Mouse (Mus musculus) C2C12 (cell line): ENCODE data around the gene Fbxw4. TPM values are rescaled to one million over a fixed set of nuclear protein-coding genes. Genes with fewer than 3 reads are reported as not detected.

Experiments used
- H3K27me3 ChIP-seq: one replicate; pipeline ENCODE4 v1.6.1; 2011; ENCODE audit not compliant: control insufficient read depth, insufficient read depth, insufficient read length
- H3K36me3 ChIP-seq: one replicate; pipeline ENCODE4 v1.6.1; 2011; ENCODE audit not compliant: control insufficient read depth, insufficient read depth
- H3K4me3 ChIP-seq: one replicate; pipeline ENCODE4 v1.5.1; 2011; ENCODE audit warnings: mild to moderate bottlenecking, control low read depth; ENCODE audit not compliant: poor library complexity, insufficient read depth, severe bottlenecking
- H3K79me2 ChIP-seq: one replicate; pipeline ENCODE4 v1.6.1; 2011; ENCODE audit not compliant: control insufficient read depth, insufficient read depth
- H3K79me3 ChIP-seq: one replicate; pipeline ENCODE4 v1.6.1; 2011; ENCODE audit warnings: low read depth, control low read depth
- H3ac ChIP-seq: one replicate; pipeline ENCODE3; 2011; ENCODE audit warnings: low read depth; ENCODE audit not compliant: control insufficient read depth, insufficient read length
- CEBPB ChIP-seq: IDR thresholded peaks from one replicate; pipeline ENCODE4 v1.6.1; 2011; ENCODE audit warnings: low read depth, mild to moderate bottlenecking, control low read depth, moderate library complexity
- CTCF ChIP-seq: IDR thresholded peaks from one replicate; pipeline ENCODE4 v1.5.1; 2011; ENCODE audit not compliant: control insufficient read depth, insufficient read depth, insufficient read length
- FOSL1 ChIP-seq: IDR thresholded peaks from one replicate; pipeline ENCODE4 v1.8.0; 2011; ENCODE audit warnings: mild to moderate bottlenecking, low read length; ENCODE audit not compliant: poor library complexity, insufficient read depth, severe bottlenecking
- MAX ChIP-seq: IDR thresholded peaks from one replicate; pipeline ENCODE4 v1.6.1; 2011; ENCODE audit warnings: mild to moderate bottlenecking, control low read depth
- MYOD1 ChIP-seq: IDR thresholded peaks from one replicate; pipeline ENCODE4 v1.6.1; 2011; ENCODE audit warnings: low read depth; ENCODE audit not compliant: control insufficient read depth, insufficient read length
- MYOG ChIP-seq: IDR thresholded peaks from one replicate; pipeline ENCODE4 v1.6.1; 2011; ENCODE audit not compliant: control insufficient read depth, insufficient read length; ENCODE audit errors: extremely low read depth
- USF1 ChIP-seq: IDR thresholded peaks from one replicate; pipeline ENCODE4 v1.6.1; 2011; ENCODE audit warnings: low read depth, mild to moderate bottlenecking, control low read depth, moderate library complexity
- polyA plus RNA-seq: library from polyadenylated mRNA; unstranded; fragments of >200 nt; fragmentation: generic; extraction: Trizol; gene quantifications from one replicate; pipeline ENCODE4 v1.2.1, GENCODE M21; 2012; ENCODE audit warnings: missing spikeins

Fbxw4 gene
- polyA plus RNA-seq, 1 experiment: 19.3 TPM

DNA sequence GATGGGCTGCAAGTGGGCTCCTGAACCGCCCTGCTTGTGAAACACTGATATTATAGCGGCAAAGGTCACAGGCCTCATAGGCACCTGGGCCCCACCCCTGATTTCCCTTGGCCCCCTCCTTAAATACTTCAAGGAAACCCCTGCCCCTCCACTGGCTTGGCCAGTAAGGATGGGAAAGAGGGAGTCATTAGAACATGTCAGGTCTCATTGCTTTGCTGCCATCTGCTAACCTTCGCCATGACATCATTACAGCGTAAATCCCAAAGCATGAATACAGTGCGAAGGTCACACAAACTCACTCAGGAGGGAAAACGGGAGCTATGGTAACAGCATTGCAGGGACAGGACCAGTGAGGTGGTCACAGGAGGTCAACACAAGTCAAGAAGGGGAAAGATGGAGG, 63.7 kb downstream of the Fbxw4 start:
- TF ChIP-seq USF1: no peak
- TF ChIP-seq MYOD1: no peak
- TF ChIP-seq MAX: no peak
- TF ChIP-seq FOSL1: no peak
- TF ChIP-seq CTCF: no peak
- TF ChIP-seq MYOG: no peak
- TF ChIP-seq CEBPB: no peak
- H3K79me2 ChIP-seq: no peaks in the 10 kb centered on the region
- H3K4me3 ChIP-seq: no peak overlapping the region
- no peak overlapping the region for H3ac ChIP-seq
- H3K36me3 ChIP-seq: no peaks in the 10 kb centered on the region
- no peaks in the 10 kb centered on the region for H3K79me3 ChIP-seq
- H3K27me3 ChIP-seq: no peaks in the 10 kb centered on the region

DNA sequence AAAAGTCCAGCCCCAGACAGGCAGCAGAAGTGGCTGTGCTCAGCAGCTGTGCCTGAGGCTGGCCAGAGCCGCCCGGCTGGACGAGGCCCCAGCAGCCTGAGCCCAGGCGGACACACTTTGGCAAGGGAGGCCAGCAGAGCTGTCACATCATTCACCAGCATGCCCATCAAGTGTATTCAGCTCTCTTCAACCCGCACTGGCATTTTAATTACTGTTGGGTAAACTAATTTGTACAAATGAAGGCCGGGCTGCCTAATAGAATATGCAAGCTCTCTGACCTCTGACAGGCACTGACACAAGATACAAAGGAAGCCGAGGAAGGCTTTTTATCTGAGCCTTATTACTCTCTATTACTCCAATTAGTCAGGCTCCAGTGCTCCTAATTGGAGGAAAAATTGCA, 64.1 kb downstream of the Fbxw4 start:
- Histone ChIP-seq H3K36me3 (no peaks in the 10 kb centered on the region), H3ac (no peak overlapping the region), H3K79me3 (no peaks in the 10 kb centered on the region), H3K27me3 (no peaks in the 10 kb centered on the region), H3K79me2 (no peaks in the 10 kb centered on the region), H3K4me3 (no peak overlapping the region)
- TF ChIP-seq MYOG: no peak
- no peak for TF ChIP-seq USF1
- TF ChIP-seq MAX: no peak
- no peak for TF ChIP-seq MYOD1
- TF ChIP-seq FOSL1: no peak
- no peak for TF ChIP-seq CEBPB
- no peak for TF ChIP-seq CTCF

DNA sequence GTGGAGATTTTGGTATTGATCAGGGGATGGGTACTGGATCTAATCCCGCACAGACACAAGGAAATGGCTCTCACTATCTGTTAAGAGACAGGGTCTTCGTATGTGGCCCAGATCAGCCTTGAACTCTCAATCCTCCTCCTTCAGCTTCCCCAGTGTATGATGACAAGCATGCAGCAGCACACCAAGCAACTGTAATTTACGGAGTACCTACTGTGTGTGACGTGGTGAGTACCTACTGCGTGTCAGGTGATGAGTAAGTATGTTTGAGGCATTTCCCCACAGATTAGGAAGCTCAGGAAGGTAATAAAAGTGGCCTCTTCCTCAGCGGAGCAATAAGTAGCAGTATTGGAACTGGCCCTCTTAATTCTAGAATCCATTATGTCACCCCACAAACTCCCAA, 64.6 kb downstream of the Fbxw4 start:
- Histone ChIP-seq H3ac (no peak overlapping the region), H3K36me3 (no peaks in the 10 kb centered on the region), H3K79me2 (no peaks in the 10 kb centered on the region), H3K79me3 (no peaks in the 10 kb centered on the region), H3K27me3 (no peaks in the 10 kb centered on the region), H3K4me3 (no peak overlapping the region)
- TF ChIP-seq CEBPB (no peak), MYOG (no peak), USF1 (no peak), MYOD1 (no peak), FOSL1 (no peak), CTCF (no peak), MAX (no peak)

DNA sequence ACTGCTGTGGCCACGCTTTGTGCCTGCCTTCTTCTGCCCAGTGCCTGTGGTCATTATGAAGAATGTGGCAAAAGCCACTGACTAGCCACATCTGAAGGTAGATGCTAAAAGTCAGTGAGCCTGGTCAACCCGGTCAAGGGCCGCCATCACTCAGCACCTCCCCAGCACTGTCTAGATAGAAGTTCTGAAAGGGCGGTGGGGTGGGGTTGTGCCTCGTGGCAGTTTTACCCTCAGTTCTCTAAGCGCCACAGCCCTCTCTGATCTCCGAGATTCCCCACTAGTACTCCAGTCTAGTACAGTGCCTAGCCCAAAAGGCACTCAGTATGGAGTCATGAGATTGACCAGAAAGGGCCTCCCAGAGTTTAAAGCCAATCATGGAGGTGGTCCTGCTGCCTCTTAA, 66.0 kb downstream of the Fbxw4 start:
- TF ChIP-seq CEBPB (no peak), FOSL1 (no peak)

DNA sequence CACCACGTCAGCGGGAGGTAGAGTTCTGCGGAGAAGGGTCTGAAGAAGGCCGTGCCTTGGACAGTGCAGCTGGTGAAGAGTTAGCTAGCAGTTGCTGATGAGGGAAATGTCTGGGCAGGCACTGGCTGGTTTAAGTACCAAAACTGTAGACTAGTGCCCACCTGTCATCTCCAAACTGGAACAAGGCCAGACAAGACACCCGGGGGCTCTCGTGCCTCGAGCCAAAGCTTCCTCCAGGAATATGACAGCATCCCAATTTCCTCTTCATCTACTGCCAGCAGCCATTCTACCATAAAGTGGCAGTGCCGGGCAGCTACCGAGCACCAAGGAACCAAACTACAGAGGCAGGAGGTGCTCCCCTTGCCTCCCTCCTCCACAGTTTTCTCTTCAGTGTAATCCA, 67.2 kb downstream of the Fbxw4 start:
- no peak overlapping the region for H3K4me3 ChIP-seq
- H3K36me3 ChIP-seq: no peaks in the 10 kb centered on the region
- H3K27me3 ChIP-seq: no peaks in the 10 kb centered on the region
- H3ac ChIP-seq: no peak overlapping the region
- no peaks in the 10 kb centered on the region for H3K79me3 ChIP-seq
- TF ChIP-seq FOSL1: no peak
- TF ChIP-seq USF1: no peak
- TF ChIP-seq MAX: no peak
- TF ChIP-seq CEBPB: no peak
- no peak for TF ChIP-seq MYOD1
- no peak for TF ChIP-seq MYOG
- no peak for TF ChIP-seq CTCF
- no peaks in the 10 kb centered on the region for H3K79me2 ChIP-seq

More for the DNA sequence above, 66.0 kb downstream of the Fbxw4 start:
- Histone ChIP-seq H3ac (no peak overlapping the region), H3K79me3 (no peaks in the 10 kb centered on the region), H3K79me2 (no peaks in the 10 kb centered on the region), H3K36me3 (no peaks in the 10 kb centered on the region), H3K27me3 (no peaks in the 10 kb centered on the region), H3K4me3 (no peak overlapping the region)

DNA sequence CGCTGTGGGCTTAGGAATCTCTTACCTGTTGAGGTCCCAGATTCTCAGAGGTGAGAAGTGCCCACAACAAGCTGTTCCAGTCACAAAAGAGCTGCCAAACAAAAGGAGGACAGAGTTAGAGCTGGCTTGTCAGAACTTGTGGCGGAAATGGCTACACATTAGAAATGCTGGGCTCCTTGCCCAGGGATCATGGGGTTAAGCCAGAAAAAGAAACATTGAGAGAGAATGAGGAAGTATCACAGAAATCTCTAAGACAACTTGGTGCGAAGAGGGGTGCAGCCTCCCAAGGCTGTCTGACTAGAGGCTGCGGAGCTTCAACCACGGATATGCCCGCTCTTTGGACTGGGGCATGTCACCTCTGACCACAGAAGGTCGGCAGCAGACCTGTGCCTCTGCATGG, 68.4 kb downstream of the Fbxw4 start:
- TF ChIP-seq MAX (no peak), USF1 (no peak), CTCF (no peak), MYOG (no peak), MYOD1 (no peak), FOSL1 (no peak), CEBPB (no peak)
- H3ac ChIP-seq: no peak overlapping the region
- H3K4me3 ChIP-seq: no peak overlapping the region
- H3K36me3 ChIP-seq: no peaks in the 10 kb centered on the region
- H3K79me2 ChIP-seq: no peaks in the 10 kb centered on the region
- H3K27me3 ChIP-seq: no peaks in the 10 kb centered on the region
- H3K79me3 ChIP-seq: no peaks in the 10 kb centered on the region
